Mouse (Mus musculus) testis, adult 2 months (tissue): ENCODE data around the gene Smim6.

ENCODE experiments used
- CTCF ChIP-seq: fragments of 200-500 bp; IDR thresholded peaks from 2 replicates; pipeline ENCODE4 v1.5.1; 2012; ENCODE audit warnings: low read depth, mild to moderate bottlenecking, inconsistent platforms, low read length, moderate library complexity; ENCODE audit not compliant: control insufficient read depth, insufficient read depth, insufficient replicate concordance
- POLR2A ChIP-seq: fragments of 200-500 bp; IDR thresholded peaks from 2 replicates; pipeline ENCODE4 v1.6.1; 2012; ENCODE audit warnings: low read depth, mild to moderate bottlenecking, inconsistent platforms, low read length, moderate library complexity; ENCODE audit not compliant: control insufficient read depth

GRCm38 (mm10) chr11:115898886-115899285 lies 12.9 kb upstream of the Smim6 start:
- TF ChIP-seq POLR2A = no peak
- TF ChIP-seq CTCF = peak; percentile 64; the same call in 1 of the 2 replicates
